Mouse (Mus musculus): Measurements from ENCODE around the gene Mdh1. TPM values are rescaled to one million over a fixed set of nuclear protein-coding genes. Genes with fewer than 3 reads are reported as not detected.
"Not testable (repeated sequence)": the region's sequence is repeated elsewhere in the genome, so short reads cannot be mapped to it uniquely, and the experiment has no call there.

The Mdh1 gene
- total RNA-seq, 4 experiments from 2014 or later = 2,451 to 2,967 (median 2,633) TPM

- no peak for DNase-seq (ENCODE audit: low spot score)
Measured at GRCm38 (mm10) chr11:21545951-21546350, 26.2 kb downstream of the Mdh1 start.

- no peak for DNase-seq (ENCODE audit: low spot score)
Measured at GRCm38 (mm10) chr11:21545021-21545420, 27.1 kb downstream of the Mdh1 start.

GRCm38 (mm10) chr11:21542731-21543130 is 29.4 kb downstream of the Mdh1 start:
- no peak for DNase-seq (ENCODE audit: low spot score)

DNA sequence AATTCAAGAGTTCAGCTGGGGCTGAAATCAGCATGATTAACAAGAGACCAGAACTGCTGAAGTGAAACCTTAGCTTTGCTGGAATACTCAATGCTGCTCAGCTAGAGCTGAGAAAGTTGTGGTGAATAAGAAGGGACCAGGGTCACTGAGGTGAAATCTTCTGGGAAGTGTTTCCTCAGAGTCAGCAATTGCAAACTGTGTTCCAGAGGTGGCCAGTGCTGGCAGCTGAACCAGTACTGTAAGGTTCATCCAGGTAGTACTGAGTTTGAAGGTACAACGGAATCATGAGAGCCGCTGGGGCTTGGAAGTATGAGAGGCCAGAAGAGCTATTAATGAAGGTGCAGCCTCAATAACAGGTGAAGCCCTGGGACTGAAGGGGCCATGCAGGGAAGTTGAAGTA is 31.5 kb downstream of the Mdh1 start:
- DNase-seq (ENCODE audit: low spot score) = no peak

GRCm38 (mm10) chr11:21540072-21540471 is 32.1 kb downstream of the Mdh1 start:
- no peak for DNase-seq (ENCODE audit: low spot score)

GRCm38 (mm10) chr11:21530856-21531255 is 41.3 kb downstream of the Mdh1 start:
- DNase-seq (ENCODE audit: low spot score) = not testable (repeated sequence)

GRCm38 (mm10) chr11:21528676-21529394 is 43.3 kb downstream of the Mdh1 start:
- DNase-seq (ENCODE audit: low spot score) = no peak

DNA sequence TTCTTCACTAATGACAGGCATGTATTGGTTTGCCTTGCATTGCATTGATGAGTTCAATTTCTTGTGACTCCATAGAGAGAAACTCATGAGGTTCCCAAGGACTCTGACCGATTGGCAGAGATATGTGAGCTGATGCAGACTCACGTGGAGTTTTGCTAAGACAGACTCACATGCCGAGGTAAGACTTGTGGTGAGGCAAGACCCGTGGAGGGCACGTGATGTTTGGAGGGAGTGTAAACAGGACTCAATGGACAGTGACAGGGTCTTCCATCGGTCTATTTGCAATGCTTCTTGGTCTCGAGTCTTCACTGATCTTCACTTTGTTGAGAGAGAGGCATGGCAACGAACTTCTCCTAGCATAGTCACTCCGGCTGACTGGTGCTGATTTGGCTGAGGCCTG is 54.4 kb downstream of the Mdh1 start:
- DNase-seq (ENCODE audit: low spot score) = no peak

GRCm38 (mm10) chr11:21516396-21516795 is 55.8 kb downstream of the Mdh1 start:
- DNase-seq (ENCODE audit: low spot score) = not testable (repeated sequence)

DNA sequence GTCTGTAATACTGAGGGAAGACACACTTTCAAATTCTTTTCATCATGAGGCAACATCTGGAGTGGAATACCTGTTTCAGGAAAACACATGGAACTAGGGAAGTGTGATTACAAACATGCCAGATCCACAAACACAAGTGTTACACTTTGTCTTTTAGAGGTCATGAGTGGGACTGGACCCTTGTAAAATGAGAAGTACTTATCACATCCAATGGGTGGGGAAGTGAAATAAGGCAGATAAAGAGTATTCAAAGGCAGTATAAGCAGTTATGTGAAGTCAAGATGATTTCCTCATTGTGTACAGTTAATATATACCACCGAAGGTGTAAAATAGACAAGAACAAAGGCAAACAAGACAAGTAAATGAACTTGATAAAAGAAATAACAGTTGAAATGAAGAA is 61.6 kb downstream of the Mdh1 start:
- DNase-seq (ENCODE audit: low spot score) = not testable (repeated sequence)

GRCm38 (mm10) chr11:21508713-21509112 is 63.5 kb downstream of the Mdh1 start:
- DNase-seq (ENCODE audit: low spot score) = not testable (repeated sequence)

DNA sequence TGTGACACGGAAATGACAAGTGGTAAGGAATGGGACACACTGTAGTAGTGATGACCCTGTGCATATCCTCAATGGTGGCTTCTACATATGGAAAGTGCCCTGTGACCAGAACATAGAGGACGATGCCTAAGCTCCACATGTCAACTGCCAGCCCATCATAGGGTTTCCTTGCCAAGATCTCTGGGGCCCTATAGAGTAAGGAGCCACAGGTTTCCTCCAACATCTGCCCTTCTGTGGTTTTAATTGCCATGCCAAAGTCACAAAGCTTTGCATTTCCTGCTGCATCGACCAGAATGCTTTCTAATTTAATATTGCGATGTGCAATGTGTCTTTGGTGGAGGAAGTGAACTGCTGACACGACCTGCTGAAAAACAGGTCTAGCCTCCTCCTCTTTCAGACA is 65.1 kb downstream of the Mdh1 start:
- not testable (repeated sequence) for DNase-seq (ENCODE audit: low spot score)

Small RNAs within 50 kb of the gene (microRNA-seq; reads per million reads assigned to microRNA genes)
- not detected for gene Gm22990

Other genes starting within 250 kb of the Mdh1 start
- gene Ugp2, start 201.2 kb downstream of the Mdh1 start, total RNA-seq (2022) = 100 to 1,000 TPM; 208 to 263 (median 234) TPM
- gene Wdpcp, start 132 bp downstream of the Mdh1 start, total RNA-seq (2022) = 1 to 10 TPM; 3.1 to 5.1 (median 3.8) TPM

All from heart, adult 8-10 months (tissue).